Mouse (Mus musculus) small intestine, adult 2 months (tissue): ENCODE data around the gene Map3k10. TPM values are rescaled to one million over a fixed set of nuclear protein-coding genes. Genes with fewer than 3 reads are reported as not detected.

ENCODE experiments used
- H3K27ac ChIP-seq: fragments of 200-500 bp; 2 replicates; pipeline ENCODE4 v1.5.1; 2012; ENCODE audit warnings: low read depth, low read length, control low read depth, inconsistent platforms; ENCODE audit not compliant: insufficient read depth
- H3K27me3 ChIP-seq: fragments of 200-500 bp; 2 replicates; pipeline ENCODE4 v1.6.1; 2012; ENCODE audit warnings: mild to moderate bottlenecking, moderate library complexity, low read length, inconsistent platforms; ENCODE audit not compliant: control insufficient read depth, insufficient read depth
- H3K36me3 ChIP-seq: fragments of 200-500 bp; 2 replicates; pipeline ENCODE4 v1.6.1; 2012; ENCODE audit warnings: mild to moderate bottlenecking, low read length, control low read depth, inconsistent platforms; ENCODE audit not compliant: control insufficient read depth, insufficient read depth
- H3K4me1 ChIP-seq: fragments of 200-500 bp; 2 replicates; pipeline ENCODE4 v1.6.1; 2012; ENCODE audit warnings: low read length, inconsistent platforms, mixed read lengths; ENCODE audit not compliant: control insufficient read depth, insufficient read depth, insufficient read length
- H3K4me3 ChIP-seq: fragments of 200-500 bp; 2 replicates; pipeline ENCODE4 v1.5.1; 2012; ENCODE audit warnings: low read depth, mild to moderate bottlenecking, control low read depth, inconsistent platforms, low read length, moderate library complexity
- CTCF ChIP-seq: fragments of 200-500 bp; IDR thresholded peaks from 2 replicates; pipeline ENCODE4 v1.5.1; 2012; ENCODE audit warnings: low read depth, mild to moderate bottlenecking, control low read depth, inconsistent platforms, low read length, moderate library complexity, mixed read lengths; ENCODE audit not compliant: insufficient replicate concordance, insufficient read length; ENCODE audit errors: extremely low read depth
- POLR2A ChIP-seq: fragments of 200-500 bp; IDR thresholded peaks from 2 replicates; pipeline ENCODE4 v1.6.1; 2012; ENCODE audit warnings: low read depth, mild to moderate bottlenecking, control low read depth, inconsistent platforms, low read length, moderate library complexity
- WGBS: fragments of 180-500 bp; shearing (Covaris S2); methylation state at CpG from one replicate; pipeline ENCODE4 v1.1.7; 2018; 5-methylcytosine and 5-hydroxymethylcytosine counted together
- polyA plus RNA-seq: library from polyadenylated mRNA; depleted of rRNA; stranded (reverse); fragments of >200 nt; gene quantifications from 2 replicates; pipeline ENCODE4 v1.2.3, GENCODE M21; 2012

Map3k10 gene
- polyA plus RNA-seq, 1 experiment = 16.8 TPM

DNA sequence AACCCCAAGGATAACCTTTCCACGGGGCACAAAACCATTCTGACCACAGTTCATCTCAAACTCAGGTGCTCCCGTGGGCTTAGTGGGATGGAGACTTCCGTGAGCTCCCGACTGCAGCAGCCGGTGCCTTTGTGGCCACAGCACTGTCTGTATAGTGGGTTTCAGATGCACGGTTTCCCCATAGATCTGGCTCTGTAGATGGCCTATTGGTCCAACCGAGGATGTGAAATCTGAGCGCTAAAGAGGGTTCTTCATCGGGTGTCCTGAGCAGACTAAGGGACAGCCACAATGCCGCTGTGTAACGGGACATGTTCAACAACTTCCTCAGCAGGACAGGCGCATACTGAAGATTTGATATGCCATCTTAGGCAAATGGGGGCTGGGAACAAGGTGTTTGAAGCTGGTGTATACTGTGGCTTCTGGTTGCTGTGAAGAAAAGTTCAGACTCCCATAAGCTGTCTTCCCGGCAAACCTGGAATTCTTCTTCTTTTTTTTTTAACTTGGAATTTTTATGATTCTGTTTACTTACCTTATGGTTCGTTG, 13.9 kb upstream of the Map3k10 start:
- H3K27ac ChIP-seq = no peak overlapping the region
- 15% methylated on average over 14 of the region's 14 CpGs for WGBS
- peak overlapping the region; percentile 5; the same call in 1 of the 2 replicates for H3K4me3 ChIP-seq
- no peak for TF ChIP-seq CTCF
- no peak for TF ChIP-seq POLR2A
- H3K4me1 ChIP-seq = peaks cover 4% of the 10 kb centered on the region; the same call in 1 of the 2 replicates
- no peaks in the 10 kb centered on the region for H3K36me3 ChIP-seq
- H3K27me3 ChIP-seq = no peaks in the 10 kb centered on the region

DNA sequence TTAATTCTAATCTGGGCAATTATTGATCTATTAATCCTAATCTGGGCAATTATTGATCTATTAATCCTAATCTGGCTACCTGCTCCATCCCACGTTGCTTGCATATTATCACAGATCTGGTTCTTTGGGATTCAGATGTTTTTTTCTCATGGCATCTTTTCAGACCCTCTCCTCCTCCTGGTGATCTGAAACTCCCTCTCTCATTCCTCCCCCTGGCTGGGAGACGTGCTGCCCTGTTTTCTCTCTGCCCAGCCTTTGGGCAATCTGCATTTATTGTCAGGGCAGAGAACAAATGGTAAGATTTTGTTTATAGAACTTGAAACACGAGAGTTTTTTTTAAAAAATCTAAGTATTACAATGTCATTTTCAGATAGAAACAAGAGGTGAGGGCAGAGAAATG, 13.4 kb upstream of the Map3k10 start:
- no peak for TF ChIP-seq CTCF
- TF ChIP-seq POLR2A = no peak
- Histone ChIP-seq H3K36me3 (no peaks in the 10 kb centered on the region), H3K27me3 (no peaks in the 10 kb centered on the region), H3K4me3 (no peak overlapping the region), H3K4me1 (peaks cover 4% of the 10 kb centered on the region; the same call in 1 of the 2 replicates), H3K27ac (no peak overlapping the region)
- WGBS = 52% methylated on average over 3 of the region's 3 CpGs

DNA sequence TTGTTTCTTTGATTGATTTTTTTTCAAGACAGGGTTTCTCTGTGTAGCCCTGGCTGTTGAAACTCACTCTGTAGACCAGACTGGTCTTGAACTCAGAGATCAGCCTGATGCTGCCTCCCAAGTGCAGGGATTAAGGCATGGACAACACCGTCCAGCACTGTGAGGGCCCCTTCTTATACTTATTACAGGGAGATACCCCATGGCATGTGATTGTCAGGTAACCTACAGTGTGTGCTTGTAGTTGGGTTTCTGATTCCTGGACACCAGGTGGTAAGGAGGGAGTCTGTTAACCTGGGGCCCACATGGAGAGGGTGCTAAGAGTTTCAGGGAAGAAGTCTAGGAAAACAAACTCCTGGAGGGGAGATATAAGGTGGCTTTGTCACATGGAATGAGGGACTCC, 12.6 kb upstream of the Map3k10 start:
- no peak overlapping the region for H3K27ac ChIP-seq
- H3K36me3 ChIP-seq = no peaks in the 10 kb centered on the region
- H3K4me3 ChIP-seq = no peak overlapping the region
- peaks cover 4% of the 10 kb centered on the region; the same call in 1 of the 2 replicates for H3K4me1 ChIP-seq
- no peaks in the 10 kb centered on the region for H3K27me3 ChIP-seq
- no peak for TF ChIP-seq POLR2A
- no peak for TF ChIP-seq CTCF
- WGBS = 89% methylated on average over 1 of the region's 1 CpGs

DNA sequence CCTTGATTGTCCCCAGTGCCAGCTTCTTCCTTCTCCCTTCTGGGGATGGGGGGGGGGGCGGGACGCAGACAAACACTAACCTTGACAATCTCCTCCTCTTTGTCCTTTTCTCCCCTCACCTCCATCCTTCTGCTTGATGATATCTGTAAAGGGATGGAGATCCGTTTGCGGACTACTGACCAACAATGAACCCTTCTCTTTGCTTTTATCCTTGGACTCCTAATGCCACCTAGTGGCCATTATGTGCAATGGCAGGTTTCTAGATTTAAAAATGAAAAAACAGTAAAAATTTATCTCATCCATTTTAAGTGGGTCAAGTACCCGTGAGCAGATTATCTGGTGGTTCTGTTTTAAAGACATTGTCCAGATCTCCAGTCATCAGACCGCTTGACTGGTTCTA, 11.3 kb upstream of the Map3k10 start:
- Histone ChIP-seq H3K27ac (no peak overlapping the region), H3K36me3 (no peaks in the 10 kb centered on the region), H3K27me3 (no peaks in the 10 kb centered on the region), H3K4me1 (peaks cover 4% of the 10 kb centered on the region; the same call in 1 of the 2 replicates), H3K4me3 (no peak overlapping the region)
- TF ChIP-seq POLR2A (no peak), CTCF (0 out of 2 replicates have a peak, but pooled peaks have one; percentile 7)
- WGBS = 1% methylated on average over 6 of the region's 6 CpGs

DNA sequence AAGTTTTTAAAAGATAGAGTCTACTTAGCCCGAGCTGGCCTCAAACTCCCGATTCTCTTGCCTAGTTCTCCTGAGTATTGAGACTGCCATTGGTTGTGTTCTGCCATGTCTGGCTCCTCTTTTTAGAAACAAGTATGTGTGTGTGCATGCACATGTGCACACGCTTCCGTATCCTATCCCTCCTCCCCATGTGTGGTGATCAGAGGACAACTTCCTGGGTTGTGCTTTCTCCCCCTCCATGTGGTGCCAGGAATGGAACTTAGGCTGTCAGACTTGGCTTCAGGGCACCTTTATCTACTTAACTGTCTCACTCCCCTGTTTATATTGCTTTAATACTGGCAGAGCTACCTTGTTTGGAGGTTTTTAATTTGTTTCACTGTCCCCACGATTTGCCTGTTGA, 10.8 kb upstream of the Map3k10 start:
- no peaks in the 10 kb centered on the region for H3K27me3 ChIP-seq
- H3K36me3 ChIP-seq = no peaks in the 10 kb centered on the region
- H3K27ac ChIP-seq = no peak overlapping the region
- peaks cover 4% of the 10 kb centered on the region; the same call in 1 of the 2 replicates for H3K4me1 ChIP-seq
- no peak overlapping the region for H3K4me3 ChIP-seq
- TF ChIP-seq CTCF (no peak), POLR2A (no peak)
- WGBS = 30% methylated on average over 5 of the region's 5 CpGs

DNA sequence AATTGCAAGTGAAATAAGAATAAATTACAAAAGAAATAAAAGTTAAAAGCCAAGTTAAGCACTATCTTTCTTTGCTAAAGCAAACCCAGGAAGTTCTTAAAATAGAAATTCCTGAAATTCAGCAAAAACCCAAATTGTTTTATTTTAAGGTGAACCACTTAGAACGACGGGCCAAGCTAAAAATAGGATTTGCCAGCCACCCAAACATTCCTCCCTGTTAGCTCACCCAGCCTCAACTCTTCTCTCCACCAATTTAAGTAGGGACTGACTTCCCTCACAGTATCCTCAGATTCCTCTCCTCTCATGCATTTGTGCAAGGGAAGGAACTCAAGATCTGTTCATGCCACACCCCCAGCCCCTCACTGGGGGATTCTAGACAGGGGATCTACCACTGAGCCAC, 8.8 kb upstream of the Map3k10 start:
- H3K4me3 ChIP-seq = no peak overlapping the region
- TF ChIP-seq POLR2A (no peak), CTCF (no peak)
- 62% methylated on average over 2 of the region's 2 CpGs for WGBS
- H3K27ac ChIP-seq = no peak overlapping the region
- H3K4me1 ChIP-seq = peaks cover 2% of the 10 kb centered on the region; the same call in 1 of the 2 replicates
- H3K36me3 ChIP-seq = no peaks in the 10 kb centered on the region
- H3K27me3 ChIP-seq = no peaks in the 10 kb centered on the region

DNA sequence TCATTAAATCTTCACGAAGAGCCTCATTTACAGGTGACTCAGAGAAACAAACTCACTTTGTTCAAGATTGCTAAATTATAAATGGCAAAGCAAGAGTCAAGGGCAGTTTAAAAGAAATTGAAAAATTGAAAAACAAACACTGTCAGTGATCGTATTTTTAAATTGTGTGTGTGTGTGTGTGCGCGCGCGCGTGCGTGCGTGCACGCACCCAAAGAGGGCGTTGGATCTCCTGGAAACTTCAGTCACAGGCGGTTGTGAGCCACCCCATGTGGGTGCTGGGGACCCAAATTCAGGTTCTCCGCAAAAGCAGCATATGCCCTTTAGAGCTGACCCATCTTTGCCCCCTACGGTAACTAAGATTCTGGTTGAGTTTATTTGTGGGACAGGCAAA, 819 bp upstream of the Map3k10 start:
- peaks cover 14% of the 10 kb centered on the region for H3K4me1 ChIP-seq
- no peak for TF ChIP-seq CTCF
- TF ChIP-seq POLR2A = no peak
- H3K27me3 ChIP-seq = no peaks in the 10 kb centered on the region
- no peak overlapping the region for H3K4me3 ChIP-seq
- no peaks in the 10 kb centered on the region for H3K36me3 ChIP-seq
- H3K27ac ChIP-seq = no peak overlapping the region
- 21% methylated on average over 14 of the region's 14 CpGs for WGBS
